ENCODE assay signal across 14 mouse cellular contexts in genomic region chr5:97899321-97899720, GRCm38 (mm10).
A peak's percentile ranks its signal among the peaks of the same experiment; 100 is the strongest.
DNase-seq lines count a peak whose midpoint lies in the region.
"Had no signal": no experiment of that assay in that cellular context is flagged by ENCODE, and none has a peak within 500 bp of the region (broad histone marks: within the 10 kb centered on the region; RNA-seq: fewer than 3 reads in every experiment).

No protein-coding gene starts in this region.

- DNase-seq in cerebellum, adult 9-11 months = peak; percentile 3
- DNase-seq in cerebellum, adult 8-10 months = no peak
- peak; percentile 22 for DNase-seq in left cerebral cortex, postnatal 4 days
- DNase-seq in left cerebral cortex, adult 8-10 months (ENCODE audit: low spot score in 2 of 2) = no peak
- DNase-seq in cerebellum, postnatal 25 days = peak; percentile 15 to 22
- DNase-seq in gastrocnemius, postnatal 25 days = no peak
- DNase-seq: adrenal gland, adult 2 months; adrenal gland, postnatal 14 days; embryo, embryonic 11 days; gastrocnemius, postnatal 36 days; heart, adult 2 months; heart, postnatal 14 days; heart, postnatal 4 days; kidney, adult 11 months had no signal

- intact Hi-C loops in left cerebral cortex, postnatal 4 days (cut with DNase I) = no loop called here

Comparison
In these comparisons a context has a peak if more than half of its experiments do, and no peak if none do; other contexts are left out.
1. DNase-seq: peak in cerebellum, adult 9-11 months (single experiment), left cerebral cortex, postnatal 4 days (single experiment) and cerebellum, postnatal 25 days (2 of 2); none in cerebellum, adult 8-10 months (single experiment), left cerebral cortex, adult 8-10 months (0 of 2) and gastrocnemius, postnatal 25 days (single experiment).